Mouse (Mus musculus) gonadal fat pad, adult 2 months (tissue): Measurements from ENCODE around the gene Fstl3. TPM values are rescaled to one million over a fixed set of nuclear protein-coding genes. Genes with fewer than 3 reads are reported as not detected.

Experiments
- DNase-seq: peaks from one replicate; pipeline ENCODE4 v3.0.0-alpha.2; 2012; ENCODE audit warnings: low read depth
- polyA plus RNA-seq: library from polyadenylated mRNA; depleted of rRNA; stranded (reverse); fragments of >200 nt; gene quantifications from 2 replicates; pipeline ENCODE4 v1.2.3, GENCODE M21; 2012; rRNA removed

Fstl3 gene
- polyA plus RNA-seq, 1 experiment: 41.0 TPM

GRCm38 (mm10) chr10:79808728-79809127 lies 31.7 kb downstream of the Fstl3 start:
- no peak for DNase-seq

DNA sequence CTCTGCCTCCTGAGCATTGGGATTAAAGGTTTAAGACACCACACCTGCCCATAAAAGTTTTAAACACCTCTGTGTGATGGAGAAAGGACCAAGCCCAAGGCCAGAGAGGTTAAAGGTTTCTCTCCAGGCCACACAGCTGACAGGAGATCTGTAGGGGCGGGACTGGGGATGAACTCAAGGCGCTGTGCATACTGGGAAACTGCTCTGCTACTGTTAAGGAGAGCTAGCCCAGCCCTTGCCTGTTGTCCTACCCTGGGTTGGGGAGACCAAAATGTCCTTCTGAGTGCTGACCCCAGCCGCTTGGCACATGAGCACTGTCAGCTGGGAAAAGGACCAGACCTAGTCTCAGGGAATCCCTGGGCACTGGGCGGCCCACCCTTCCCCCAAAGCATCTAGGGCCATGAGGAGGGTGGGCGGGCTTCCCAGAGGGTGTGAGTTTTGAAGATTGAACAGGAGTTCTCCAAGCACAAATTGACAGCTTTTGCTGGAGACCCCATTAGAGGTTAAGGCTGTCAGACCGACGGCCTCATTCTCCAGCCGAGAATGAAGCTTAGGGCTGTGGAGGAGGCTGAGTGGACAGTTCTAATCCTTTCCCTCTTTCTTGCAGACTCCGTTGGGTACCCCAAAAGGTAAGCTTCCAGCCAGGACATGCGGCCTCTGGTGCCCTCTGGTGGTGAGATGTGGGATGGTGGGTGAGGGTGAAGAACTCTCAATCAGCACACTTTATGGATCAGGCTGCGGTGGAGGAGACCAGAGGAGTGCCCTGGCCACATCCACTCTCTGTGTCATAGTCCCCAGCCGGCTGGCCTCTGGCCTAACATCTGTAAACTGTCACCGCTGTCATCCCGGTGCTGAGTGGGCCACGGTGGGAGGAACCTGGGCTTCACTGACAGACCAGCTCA lies 34.9 kb downstream of the Fstl3 start:
- DNase-seq: no peak

GRCm38 (mm10) chr10:79814271-79814842 lies 37.3 kb downstream of the Fstl3 start:
- DNase-seq: no peak

DNA sequence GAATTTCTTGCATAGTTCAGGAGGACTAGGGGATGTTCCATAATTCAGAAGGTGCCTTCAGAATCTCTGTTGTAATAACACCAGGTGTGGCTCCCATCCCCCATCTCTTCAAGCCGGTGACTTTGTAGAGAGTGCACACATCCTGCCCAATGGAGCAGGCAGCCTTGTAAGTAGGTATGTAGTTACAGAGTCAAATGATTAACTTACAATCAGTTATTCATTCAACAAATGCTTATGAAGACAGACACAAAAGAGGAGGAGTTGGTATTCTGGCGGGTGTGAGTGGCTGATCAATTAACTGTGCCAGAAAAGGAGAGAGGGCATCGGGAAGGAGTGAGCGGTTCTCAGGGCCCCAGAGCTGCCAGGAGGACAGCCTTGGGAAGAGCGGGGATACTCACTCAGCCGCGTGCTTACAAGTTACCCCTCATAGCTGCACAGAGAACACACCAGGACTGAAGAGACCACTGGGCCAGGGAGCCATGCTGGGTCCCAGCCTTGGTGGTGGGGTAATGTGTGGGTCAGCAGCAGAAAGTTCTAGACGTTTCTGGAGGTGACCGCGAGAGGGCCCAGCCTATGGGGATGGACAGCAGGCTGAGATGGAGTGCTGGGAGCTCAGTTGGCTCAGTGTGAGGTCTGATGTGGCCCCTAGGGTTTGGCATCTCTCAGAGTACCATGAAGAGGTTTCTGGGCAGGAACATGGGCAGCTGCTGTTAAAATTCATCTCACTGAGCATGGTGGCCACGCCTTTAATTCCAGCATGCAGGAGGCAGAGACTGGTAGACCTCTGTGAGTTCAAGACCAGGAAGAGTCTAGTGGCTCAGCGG lies 38.8 kb downstream of the Fstl3 start:
- DNase-seq: no peak

DNA sequence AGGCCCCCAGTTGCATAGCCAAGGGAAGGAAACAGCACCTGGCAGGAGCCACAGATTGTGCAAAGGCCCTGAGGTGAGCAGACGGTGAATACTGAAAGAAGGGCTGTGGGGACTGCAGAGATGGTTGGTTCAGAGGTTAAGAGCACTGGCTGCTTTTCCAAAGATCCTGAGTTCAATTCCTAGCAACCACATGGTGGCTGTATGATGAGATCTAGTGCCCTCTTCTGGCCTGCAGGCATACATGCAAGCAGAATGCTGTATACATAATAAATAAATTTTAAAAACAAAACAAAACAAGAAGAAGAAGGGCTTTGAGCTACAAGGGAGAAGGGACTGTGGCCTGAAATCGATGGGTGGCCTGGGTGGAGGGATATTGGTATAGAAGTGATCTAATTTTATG lies 40.0 kb downstream of the Fstl3 start:
- no peak for DNase-seq

- DNase-seq: no peak
These were observed 41.2 kb downstream of the Fstl3 start for GRCm38 (mm10) chr10:79818225-79818624.

GRCm38 (mm10) chr10:79819606-79820005 lies 42.5 kb downstream of the Fstl3 start:
- no peak for DNase-seq

- DNase-seq: no peak
These were observed 43.2 kb downstream of the Fstl3 start for GRCm38 (mm10) chr10:79820277-79820676.

DNA sequence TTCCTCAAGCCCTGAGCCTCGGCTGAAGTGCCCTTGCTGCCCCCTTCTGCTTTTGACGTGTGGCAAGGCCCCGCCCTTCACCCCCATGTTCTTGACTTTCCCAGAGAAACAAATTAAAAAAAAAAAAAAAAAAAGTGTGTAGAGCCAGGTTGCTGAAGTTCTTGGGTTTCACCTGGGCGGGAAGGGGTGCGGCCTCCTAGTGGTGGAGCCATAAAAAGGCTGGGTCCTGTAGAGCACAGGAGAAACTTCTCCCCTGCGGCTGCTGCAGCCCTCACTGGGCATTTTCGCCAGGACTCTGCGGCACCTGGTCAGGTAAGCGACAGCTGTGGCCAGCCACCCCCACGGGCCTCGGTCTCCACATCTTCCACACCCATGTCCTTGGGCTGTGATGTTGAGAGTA lies 43.7 kb downstream of the Fstl3 start, which contains the start of gene Misp:
Gene Misp (plus strand): TSS at position 208 of the 400 bp plus-strand sequence.
- no peak for DNase-seq

DNA sequence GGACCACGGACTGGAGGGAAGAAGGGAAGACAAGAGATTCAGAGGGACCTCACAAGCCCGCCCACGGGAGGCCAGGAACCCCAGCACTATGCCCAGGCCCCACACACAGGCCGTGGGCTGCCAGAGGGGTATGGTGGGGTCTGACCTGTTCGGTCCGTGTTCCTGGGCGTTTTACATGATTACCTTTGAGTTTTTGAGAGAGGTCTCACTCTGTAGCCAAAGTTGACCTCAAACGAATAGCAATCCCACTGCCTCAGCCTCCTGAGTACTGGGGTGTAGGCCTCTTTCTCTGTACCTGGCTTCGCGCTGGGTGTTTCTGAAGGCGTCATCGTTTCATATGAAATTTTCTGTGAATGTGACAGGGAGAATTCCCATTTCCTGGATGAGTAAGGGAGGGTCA lies 44.7 kb downstream of the Fstl3 start:
- no peak for DNase-seq

GRCm38 (mm10) chr10:79822372-79822771 lies 45.3 kb downstream of the Fstl3 start:
- DNase-seq: no peak

DNA sequence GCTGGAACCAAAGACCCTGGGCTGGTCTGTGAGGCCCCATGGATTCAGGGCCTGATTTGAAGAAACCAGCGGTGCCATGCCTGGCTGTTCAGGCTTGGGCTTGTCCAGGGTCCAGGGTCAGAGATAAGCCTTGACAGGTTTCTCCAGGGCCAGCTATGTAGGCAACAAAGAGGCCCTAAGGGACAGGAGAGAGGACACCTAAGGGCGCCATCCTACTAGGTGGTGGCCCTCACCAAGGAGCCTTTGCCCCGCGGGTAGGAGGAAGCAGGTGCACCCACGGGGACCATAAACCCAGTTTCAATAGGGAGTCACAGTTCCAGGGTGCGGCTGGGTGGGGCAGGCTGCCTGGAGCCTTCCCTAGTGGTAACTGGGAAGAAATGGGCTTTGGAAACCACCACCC lies 45.9 kb downstream of the Fstl3 start:
- DNase-seq: no peak

- no peak for DNase-seq
These were observed 47.3 kb downstream of the Fstl3 start for GRCm38 (mm10) chr10:79824413-79824812.

DNA sequence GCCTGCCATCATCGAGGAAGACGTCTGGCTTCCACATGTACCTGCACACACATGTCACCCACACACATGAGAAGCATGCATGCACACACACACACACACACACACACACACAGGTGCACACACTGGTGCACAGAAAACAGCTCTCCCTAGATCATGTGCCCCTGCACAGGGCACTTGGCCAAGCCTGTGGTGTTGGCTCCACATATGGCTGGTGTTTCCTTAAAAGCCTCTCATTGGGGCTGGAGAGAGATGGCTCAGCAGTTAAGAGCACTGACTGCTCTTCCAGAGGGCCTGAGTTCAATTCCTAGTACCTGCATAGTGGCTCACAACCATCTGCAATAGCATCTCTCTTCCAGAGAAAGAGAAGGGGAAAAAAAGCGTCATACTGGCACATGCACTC lies 54.5 kb downstream of the Fstl3 start:
- DNase-seq: no peak

Other genes with a start within 250 kb of the Fstl3 start
- gene Plpp2, start 243.5 kb upstream of the Fstl3 start, polyA plus RNA-seq: 38.2 and 43.0 TPM in 2 replicates
- gene Mier2, start 222.1 kb upstream of the Fstl3 start, polyA plus RNA-seq: 48.4 and 58.7 TPM in 2 replicates
- gene Theg, start 189.9 kb upstream of the Fstl3 start, polyA plus RNA-seq: 1.3 and 2.1 TPM in 2 replicates
- 0.16 and 0.23 TPM in 2 replicates for gene C2cd4c, start 163.2 kb upstream of the Fstl3 start, polyA plus RNA-seq
- gene Shc2, start 139.4 kb upstream of the Fstl3 start, polyA plus RNA-seq: 4.1 and 5.2 TPM in 2 replicates
- not detected in 2 replicates for gene Odf3l2, start 131.5 kb upstream of the Fstl3 start, polyA plus RNA-seq
- 0.32 and 0.35 TPM in 2 replicates for gene Madcam1, start 112.7 kb upstream of the Fstl3 start, polyA plus RNA-seq
- gene Tpgs1, start 107.9 kb upstream of the Fstl3 start, polyA plus RNA-seq: 52.4 and 53.2 TPM in 2 replicates
- gene Cdc34, start 95.1 kb upstream of the Fstl3 start, polyA plus RNA-seq: 125 and 180 TPM in 2 replicates
- gene Gzmm, start 88.3 kb upstream of the Fstl3 start, polyA plus RNA-seq: 0.24 and 0.42 TPM in 2 replicates
- gene Bsg, start 72.8 kb upstream of the Fstl3 start, polyA plus RNA-seq: 595 and 686 TPM in 2 replicates
- 1.6 and 1.8 TPM in 2 replicates for gene Hcn2, start 60.6 kb upstream of the Fstl3 start, polyA plus RNA-seq
- gene Polrmt, start 30.7 kb upstream of the Fstl3 start, polyA plus RNA-seq: 39.4 and 48.1 TPM in 2 replicates
- gene Fgf22, start 22.2 kb upstream of the Fstl3 start, polyA plus RNA-seq: not detected in 2 replicates
- 80.0 and 102 TPM in 2 replicates for gene Rnf126, start 10.3 kb upstream of the Fstl3 start, polyA plus RNA-seq
- gene Prss57, start 13.7 kb downstream of the Fstl3 start, polyA plus RNA-seq: 0.13 and 0.23 TPM in 2 replicates
- gene Palm, start 16.3 kb downstream of the Fstl3 start, polyA plus RNA-seq: 49.8 and 51.9 TPM in 2 replicates
- 0.59 and 0.86 TPM in 2 replicates for gene Misp, start 43.7 kb downstream of the Fstl3 start, polyA plus RNA-seq
- 207 and 326 TPM in 2 replicates for gene Ptbp1, start 77.2 kb downstream of the Fstl3 start, polyA plus RNA-seq
- gene Prtn3, start 97.2 kb downstream of the Fstl3 start, polyA plus RNA-seq: 6.6 and 7.0 TPM in 2 replicates
- gene Plppr3, start 97.4 kb downstream of the Fstl3 start, polyA plus RNA-seq: 10.3 and 11.5 TPM in 2 replicates
- 0.56 and 0.74 TPM in 2 replicates for gene Elane, start 109.0 kb downstream of the Fstl3 start, polyA plus RNA-seq
- 6,877 and 11,546 TPM in 2 replicates for gene Cfd, start 113.6 kb downstream of the Fstl3 start, polyA plus RNA-seq
- 66.8 and 67.5 TPM in 2 replicates for gene Med16, start 131.7 kb downstream of the Fstl3 start, polyA plus RNA-seq
- gene Gm26602, start 133.6 kb downstream of the Fstl3 start, polyA plus RNA-seq: not detected in 2 replicates
- 7.9 and 8.3 TPM in 2 replicates for gene Kiss1r, start 139.7 kb downstream of the Fstl3 start, polyA plus RNA-seq
- 106 and 120 TPM in 2 replicates for gene R3hdm4, start 143.9 kb downstream of the Fstl3 start, polyA plus RNA-seq
- gene Arid3a, start 149.8 kb downstream of the Fstl3 start, polyA plus RNA-seq: 3.2 and 3.7 TPM in 2 replicates
- 33.0 and 42.6 TPM in 2 replicates for gene Wdr18, start 182.9 kb downstream of the Fstl3 start, polyA plus RNA-seq
- 0.36 and 0.46 TPM in 2 replicates for gene Grin3b, start 193.4 kb downstream of the Fstl3 start, polyA plus RNA-seq
- gene Tmem259, start 207.1 kb downstream of the Fstl3 start, polyA plus RNA-seq: 201 and 219 TPM in 2 replicates
- gene Cnn2, start 211.3 kb downstream of the Fstl3 start, polyA plus RNA-seq: 68.5 and 75.3 TPM in 2 replicates
- gene Abca7, start 219.2 kb downstream of the Fstl3 start, polyA plus RNA-seq: 5.5 and 8.5 TPM in 2 replicates
- gene Arhgap45, start 239.4 kb downstream of the Fstl3 start, polyA plus RNA-seq: 16.4 and 20.1 TPM in 2 replicates